Mouse (Mus musculus) spleen, adult 12 weeks (tissue): ENCODE results near the gene Akr7a5.

Experiments used
- DNase-seq: peaks from one replicate; pipeline ENCODE4 v3.0.0; 2022; ENCODE audit warnings: low spot score

Akr7a5 gene

GRCm38 (mm10) chr4:139310171-139310898, at the start of gene Akr7a5, which contains the start of gene Pqlc2:
Gene Akr7a5, plus strand, starts transcription at chr4:139310744.
Gene Pqlc2, minus strand, starts transcription at chr4:139310708.
- DNase-seq: peak; percentile 98

- DNase-seq: no peak
Measured at GRCm38 (mm10) chr4:139262981-139263380, 47.6 kb upstream of the Akr7a5 start.

GRCm38 (mm10) chr4:139265783-139266499, 44.6 kb upstream of the Akr7a5 start:
- no peak for DNase-seq

GRCm38 (mm10) chr4:139266500-139266865, 44.1 kb upstream of the Akr7a5 start:
- DNase-seq: no peak

- DNase-seq: no peak
Measured at GRCm38 (mm10) chr4:139267335-139267734, 43.2 kb upstream of the Akr7a5 start.

GRCm38 (mm10) chr4:139268242-139268641, 42.3 kb upstream of the Akr7a5 start:
- no peak for DNase-seq

GRCm38 (mm10) chr4:139270168-139270567, 40.4 kb upstream of the Akr7a5 start:
- no peak for DNase-seq

GRCm38 (mm10) chr4:139271562-139271961, 39.0 kb upstream of the Akr7a5 start:
- DNase-seq: no peak

- no peak for DNase-seq
Measured at GRCm38 (mm10) chr4:139272951-139273680, 37.4 kb upstream of the Akr7a5 start.

- no peak for DNase-seq
Measured at GRCm38 (mm10) chr4:139274573-139274972, 36.0 kb upstream of the Akr7a5 start.

GRCm38 (mm10) chr4:139276411-139276810, 34.1 kb upstream of the Akr7a5 start:
- DNase-seq: no peak

GRCm38 (mm10) chr4:139280530-139280929, 30.0 kb upstream of the Akr7a5 start:
- no peak for DNase-seq

- DNase-seq: no peak
Measured at GRCm38 (mm10) chr4:139281791-139282345, 28.7 kb upstream of the Akr7a5 start.

GRCm38 (mm10) chr4:139282955-139283417, 27.6 kb upstream of the Akr7a5 start:
- DNase-seq: no peak

- no peak for DNase-seq
Measured at GRCm38 (mm10) chr4:139284877-139285276, 25.7 kb upstream of the Akr7a5 start.

GRCm38 (mm10) chr4:139286234-139286633, 24.3 kb upstream of the Akr7a5 start:
- no peak for DNase-seq

- peak; percentile 66 for DNase-seq
Measured at GRCm38 (mm10) chr4:139287122-139287863, 23.3 kb upstream of the Akr7a5 start.

- no peak for DNase-seq
Measured at GRCm38 (mm10) chr4:139289017-139289416, 21.5 kb upstream of the Akr7a5 start.

- no peak for DNase-seq
Measured at GRCm38 (mm10) chr4:139291099-139291498, 19.4 kb upstream of the Akr7a5 start.

GRCm38 (mm10) chr4:139292038-139292437, 18.5 kb upstream of the Akr7a5 start:
- no peak for DNase-seq

GRCm38 (mm10) chr4:139297566-139297965, 13.0 kb upstream of the Akr7a5 start:
- DNase-seq: no peak
